Mouse (Mus musculus): Measurements from ENCODE around the gene Atp11a. TPM values are rescaled to one million over a fixed set of nuclear protein-coding genes. Genes with fewer than 3 reads are reported as not detected.
A peak's percentile ranks its signal among the peaks of the same experiment; 100 is the strongest.

Gene Atp11a
- polyA plus RNA-seq, 1 experiment from 2014 or later = 7.4 TPM

GRCm38 (mm10) chr8:12773914-12774313 is 17.1 kb downstream of the Atp11a start:
- no peak overlapping the region for H3K9ac ChIP-seq (ENCODE audit: low read length)
- H3K4me3 ChIP-seq (ENCODE audit: low read depth, low read length) = no peak overlapping the region
- no peak for DNase-seq (ENCODE audit: low spot score)
- no peak overlapping the region for H3K27ac ChIP-seq (replicated peaks)
- WGBS = 56% methylated on average over 4 of the region's 4 CpGs
- H3K27me3 ChIP-seq (ENCODE audit: control insufficient read depth, insufficient read depth, low read length) = no peaks in the 10 kb centered on the region
- H3K4me2 ChIP-seq (replicated peaks; ENCODE audit: low read depth) = no peak overlapping the region
- H3K9me3 ChIP-seq (ENCODE audit: control insufficient read depth, low read length) = no peaks in the 10 kb centered on the region
- no peak for ATAC-seq (ENCODE audit: low FRiP score, low TSS enrichment)
- H3K36me3 ChIP-seq (ENCODE audit: control insufficient read depth, insufficient read depth, low read length) = no peaks in the 10 kb centered on the region
- H3K4me1 ChIP-seq (replicated peaks; ENCODE audit: control insufficient read depth, insufficient read depth) = 0 out of 2 replicates have a peak, but pooled peaks cover 2% of the 10 kb centered on the region
- TF ChIP-seq CTCF (IDR thresholded peaks at IDR 0.05; ENCODE audit: low read depth) (no peak), EP300 (optimal IDR thresholded peaks at IDR 0.05) (no peak)

DNA sequence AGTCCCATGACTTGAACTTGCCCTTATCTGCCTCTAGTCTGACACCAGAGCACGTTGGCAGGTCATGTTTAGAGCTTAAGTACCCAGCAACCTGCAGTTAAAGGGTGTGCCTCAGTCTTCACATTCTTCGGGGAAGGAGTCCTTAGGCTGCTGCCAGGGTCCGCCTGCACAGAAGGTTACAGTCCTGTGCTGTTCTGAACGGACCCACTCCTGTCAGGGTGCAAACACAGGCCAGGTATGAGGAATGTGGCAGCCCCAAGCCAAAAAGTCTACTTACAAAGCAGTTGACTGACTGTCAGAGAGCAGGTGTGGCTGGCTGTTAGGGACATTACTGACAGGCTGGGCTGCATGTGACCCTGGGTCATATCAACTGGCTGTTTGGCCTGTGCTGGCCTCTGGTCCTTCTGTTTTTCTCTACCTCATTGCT is 18.1 kb downstream of the Atp11a start:
- TF ChIP-seq EP300 (optimal IDR thresholded peaks at IDR 0.05) (no peak), CTCF (IDR thresholded peaks at IDR 0.05; ENCODE audit: low read depth) (no peak)
- H3K4me3 ChIP-seq (ENCODE audit: low read depth, low read length) = no peak overlapping the region
- 0 out of 2 replicates have a peak, but pooled peaks cover 4% of the 10 kb centered on the region for H3K4me1 ChIP-seq (replicated peaks; ENCODE audit: control insufficient read depth, insufficient read depth)
- H3K9ac ChIP-seq (ENCODE audit: low read length) = no peak overlapping the region
- no peak for ATAC-seq (ENCODE audit: low FRiP score, low TSS enrichment)
- WGBS = 39% methylated on average over 4 of the region's 4 CpGs
- no peaks in the 10 kb centered on the region for H3K36me3 ChIP-seq (ENCODE audit: control insufficient read depth, insufficient read depth, low read length)
- no peak overlapping the region for H3K4me2 ChIP-seq (replicated peaks; ENCODE audit: low read depth)
- DNase-seq (ENCODE audit: low spot score) = no peak
- no peaks in the 10 kb centered on the region for H3K27me3 ChIP-seq (ENCODE audit: control insufficient read depth, insufficient read depth, low read length)
- no peak overlapping the region for H3K27ac ChIP-seq (replicated peaks)
- no peaks in the 10 kb centered on the region for H3K9me3 ChIP-seq (ENCODE audit: control insufficient read depth, low read length)

- TF ChIP-seq EP300 (optimal IDR thresholded peaks at IDR 0.05) (no peak), CTCF (IDR thresholded peaks at IDR 0.05; ENCODE audit: low read depth) (no peak)
- ATAC-seq (ENCODE audit: low FRiP score, low TSS enrichment) = no peak
- H3K4me3 ChIP-seq (ENCODE audit: low read depth, low read length) = no peak overlapping the region
- no peak for DNase-seq (ENCODE audit: low spot score)
- H3K9ac ChIP-seq (ENCODE audit: low read length) = no peak overlapping the region
- no peaks in the 10 kb centered on the region for H3K36me3 ChIP-seq (ENCODE audit: control insufficient read depth, insufficient read depth, low read length)
- H3K9me3 ChIP-seq (ENCODE audit: control insufficient read depth, low read length) = no peaks in the 10 kb centered on the region
- no peak overlapping the region for H3K27ac ChIP-seq (replicated peaks)
- no peaks in the 10 kb centered on the region for H3K27me3 ChIP-seq (ENCODE audit: control insufficient read depth, insufficient read depth, low read length)
- 65% methylated on average over 9 of the region's 9 CpGs for WGBS
- H3K4me2 ChIP-seq (replicated peaks; ENCODE audit: low read depth) = no peak overlapping the region
- 0 out of 2 replicates have a peak, but pooled peaks cover 4% of the 10 kb centered on the region for H3K4me1 ChIP-seq (replicated peaks; ENCODE audit: control insufficient read depth, insufficient read depth)
These were observed 18.6 kb downstream of the Atp11a start for GRCm38 (mm10) chr8:12775302-12775975.

DNA sequence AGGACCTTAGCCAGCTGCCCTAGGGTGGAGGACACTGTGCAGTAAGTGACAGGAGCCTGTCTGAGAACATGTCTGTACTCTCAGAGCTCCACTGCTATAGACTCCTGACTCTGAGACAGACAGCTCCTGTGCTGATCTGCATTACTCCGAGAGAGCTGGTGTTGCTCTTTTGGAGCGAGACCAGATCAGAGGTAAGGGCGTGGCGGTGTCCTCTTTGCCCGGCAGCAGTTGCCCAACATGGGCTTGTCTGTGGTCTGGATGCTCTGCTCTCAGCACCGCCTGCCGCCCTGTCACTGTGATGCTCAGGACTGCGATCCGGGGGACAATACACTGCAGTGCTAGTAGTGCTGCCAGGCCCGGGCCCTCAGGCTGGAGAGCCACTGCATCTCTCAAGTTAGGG is 19.4 kb downstream of the Atp11a start:
- no peaks in the 10 kb centered on the region for H3K9me3 ChIP-seq (ENCODE audit: control insufficient read depth, low read length)
- WGBS = 79% methylated on average over 10 of the region's 10 CpGs
- no peaks in the 10 kb centered on the region for H3K36me3 ChIP-seq (ENCODE audit: control insufficient read depth, insufficient read depth, low read length)
- TF ChIP-seq EP300 (optimal IDR thresholded peaks at IDR 0.05) = no peak
- no peak for TF ChIP-seq CTCF (IDR thresholded peaks at IDR 0.05; ENCODE audit: low read depth)
- no peak overlapping the region for H3K9ac ChIP-seq (ENCODE audit: low read length)
- H3K27ac ChIP-seq (replicated peaks) = no peak overlapping the region
- H3K4me1 ChIP-seq (replicated peaks; ENCODE audit: control insufficient read depth, insufficient read depth) = 0 out of 2 replicates have a peak, but pooled peaks cover 4% of the 10 kb centered on the region
- H3K4me3 ChIP-seq (ENCODE audit: low read depth, low read length) = no peak overlapping the region
- ATAC-seq (ENCODE audit: low FRiP score, low TSS enrichment) (no peak), DNase-seq (ENCODE audit: low spot score) (no peak)
- no peaks in the 10 kb centered on the region for H3K27me3 ChIP-seq (ENCODE audit: control insufficient read depth, insufficient read depth, low read length)
- no peak overlapping the region for H3K4me2 ChIP-seq (replicated peaks; ENCODE audit: low read depth)

DNA sequence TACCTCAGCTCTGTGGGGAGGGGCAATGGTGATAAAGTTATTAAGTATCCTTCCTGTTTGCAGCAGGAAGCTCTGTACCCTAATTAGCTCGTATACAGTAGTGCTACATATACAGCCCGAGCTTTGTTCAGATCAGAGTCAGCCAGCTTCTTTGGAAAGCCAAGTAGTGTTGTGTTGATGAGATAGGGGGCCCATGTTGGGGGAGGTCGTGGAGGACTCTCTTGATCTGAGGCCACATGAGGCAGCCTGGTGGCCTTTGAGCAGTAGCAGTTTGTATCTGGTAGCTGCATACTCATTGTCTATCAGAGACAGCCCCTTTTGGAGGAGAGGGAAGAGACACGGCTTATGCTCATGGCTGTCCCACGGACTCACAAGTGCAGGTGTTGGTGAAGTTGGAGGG is 20.4 kb downstream of the Atp11a start:
- 58% methylated on average over 5 of the region's 5 CpGs for WGBS
- Histone ChIP-seq H3K4me2 (replicated peaks; ENCODE audit: low read depth) (no peak overlapping the region), H3K27ac (replicated peaks) (no peak overlapping the region), H3K27me3 (ENCODE audit: control insufficient read depth, insufficient read depth, low read length) (no peaks in the 10 kb centered on the region), H3K4me1 (replicated peaks; ENCODE audit: control insufficient read depth, insufficient read depth) (0 out of 2 replicates have a peak, but pooled peaks cover 4% of the 10 kb centered on the region), H3K36me3 (ENCODE audit: control insufficient read depth, insufficient read depth, low read length) (no peaks in the 10 kb centered on the region), H3K9me3 (ENCODE audit: control insufficient read depth, low read length) (no peaks in the 10 kb centered on the region), H3K9ac (ENCODE audit: low read length) (no peak overlapping the region), H3K4me3 (ENCODE audit: low read depth, low read length) (no peak overlapping the region)
- ATAC-seq (ENCODE audit: low FRiP score, low TSS enrichment) (no peak), DNase-seq (ENCODE audit: low spot score) (no peak)
- TF ChIP-seq CTCF (IDR thresholded peaks at IDR 0.05; ENCODE audit: low read depth) = no peak
- TF ChIP-seq EP300 (optimal IDR thresholded peaks at IDR 0.05) = no peak

DNA sequence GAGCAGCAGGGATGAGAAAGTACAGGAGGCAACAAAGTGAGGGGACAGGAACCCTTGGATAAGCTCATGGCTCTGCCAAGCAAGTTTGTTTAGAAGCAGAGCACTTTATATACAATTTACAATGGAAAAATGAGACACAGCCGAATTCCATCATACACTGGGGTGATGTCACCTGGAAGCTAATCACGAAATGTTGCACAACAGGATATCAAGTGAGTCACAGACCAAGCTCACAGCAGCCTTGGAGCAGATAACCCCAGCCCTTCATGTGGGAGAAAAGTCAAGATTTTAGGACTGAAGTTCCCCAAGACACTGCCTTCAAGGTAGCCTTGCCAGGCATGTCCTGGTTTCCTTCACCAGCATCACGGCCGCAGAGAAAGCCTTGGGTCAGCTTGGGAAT is 22.7 kb downstream of the Atp11a start:
- WGBS = 52% methylated on average over 4 of the region's 4 CpGs
- Histone ChIP-seq H3K27me3 (ENCODE audit: control insufficient read depth, insufficient read depth, low read length) (no peaks in the 10 kb centered on the region), H3K36me3 (ENCODE audit: control insufficient read depth, insufficient read depth, low read length) (no peaks in the 10 kb centered on the region), H3K4me2 (replicated peaks; ENCODE audit: low read depth) (no peak overlapping the region), H3K9me3 (ENCODE audit: control insufficient read depth, low read length) (no peaks in the 10 kb centered on the region), H3K4me1 (replicated peaks; ENCODE audit: control insufficient read depth, insufficient read depth) (0 out of 2 replicates have a peak, but pooled peaks cover 4% of the 10 kb centered on the region), H3K4me3 (ENCODE audit: low read depth, low read length) (no peak overlapping the region), H3K9ac (ENCODE audit: low read length) (no peak overlapping the region), H3K27ac (replicated peaks) (peak overlapping the region; percentile 19; the same call in 1 of the 2 replicates)
- no peak for TF ChIP-seq CTCF (IDR thresholded peaks at IDR 0.05; ENCODE audit: low read depth)
- TF ChIP-seq EP300 (optimal IDR thresholded peaks at IDR 0.05) = no peak
- ATAC-seq (ENCODE audit: low FRiP score, low TSS enrichment) (peak; percentile 81; the same call in 1 of the 2 replicates), DNase-seq (ENCODE audit: low spot score) (no peak)
